Mouse (Mus musculus): Measurements from ENCODE around the gene Cysltr2.
A peak's percentile ranks its signal among the peaks of the same experiment; 100 is the strongest.

The Cysltr2 gene

GRCm38 (mm10) chr14:73048937-73049336 lies at the start of gene Cysltr2:
Gene Cysltr2, minus strand, starts transcription at chr14:73049114.
- DNase-seq = no peak

GRCm38 (mm10) chr14:73094802-73095550 lies 46.1 kb upstream of the Cysltr2 start:
- no peak for DNase-seq

- DNase-seq = no peak
Observed at GRCm38 (mm10) chr14:73092871-73093270, 44.0 kb upstream of the Cysltr2 start.

- DNase-seq = no peak
Observed at GRCm38 (mm10) chr14:73088224-73088623, 39.3 kb upstream of the Cysltr2 start.

- no peak for DNase-seq
Observed at GRCm38 (mm10) chr14:73087746-73088145, 38.8 kb upstream of the Cysltr2 start.

- DNase-seq = no peak
Observed at GRCm38 (mm10) chr14:73087247-73087646, 38.3 kb upstream of the Cysltr2 start.

GRCm38 (mm10) chr14:73086425-73086824 lies 37.5 kb upstream of the Cysltr2 start:
- DNase-seq = no peak

GRCm38 (mm10) chr14:73083563-73083962 lies 34.6 kb upstream of the Cysltr2 start:
- DNase-seq = no peak

GRCm38 (mm10) chr14:73064460-73064859 lies 15.5 kb upstream of the Cysltr2 start:
- no peak for DNase-seq

- DNase-seq = no peak
Observed at GRCm38 (mm10) chr14:73058755-73059154, 9.8 kb upstream of the Cysltr2 start.

- no peak for DNase-seq
Observed at GRCm38 (mm10) chr14:73057764-73058163, 8.8 kb upstream of the Cysltr2 start.

GRCm38 (mm10) chr14:73056813-73057212 lies 7.9 kb upstream of the Cysltr2 start:
- DNase-seq = no peak

- no peak for DNase-seq
Observed at GRCm38 (mm10) chr14:73045199-73045928, 3.5 kb downstream of the Cysltr2 start.

GRCm38 (mm10) chr14:73041689-73042088 lies 7.2 kb downstream of the Cysltr2 start:
- DNase-seq = no peak

- DNase-seq = no peak
Observed at GRCm38 (mm10) chr14:73033290-73033689, 15.6 kb downstream of the Cysltr2 start.

GRCm38 (mm10) chr14:73031218-73031617 lies 17.7 kb downstream of the Cysltr2 start:
- no peak for DNase-seq

- DNase-seq = no peak
Observed at GRCm38 (mm10) chr14:73017272-73017671, 31.6 kb downstream of the Cysltr2 start.

- peak; percentile 13 for DNase-seq
Observed at GRCm38 (mm10) chr14:73015386-73015785, 33.5 kb downstream of the Cysltr2 start.

GRCm38 (mm10) chr14:73013723-73014544 lies 35.0 kb downstream of the Cysltr2 start:
- no peak for DNase-seq

GRCm38 (mm10) chr14:73001814-73002213 lies 47.1 kb downstream of the Cysltr2 start:
- DNase-seq = no peak

GRCm38 (mm10) chr14:73000325-73000724 lies 48.6 kb downstream of the Cysltr2 start:
- DNase-seq = peak; percentile 80

- no peak for DNase-seq
Observed at GRCm38 (mm10) chr14:72998111-72998510, 50.8 kb downstream of the Cysltr2 start.

- DNase-seq = no peak
Observed at GRCm38 (mm10) chr14:72986044-72986443, 62.9 kb downstream of the Cysltr2 start.
